Mouse (Mus musculus): ENCODE measurements around the gene Gm45140. TPM values are rescaled to one million over a fixed set of nuclear protein-coding genes. Genes with fewer than 3 reads are reported as not detected.
A peak's percentile ranks its signal among the peaks of the same experiment; 100 is the strongest.
"Not testable (repeated sequence)": the region's sequence is repeated elsewhere in the genome, so short reads cannot be mapped to it uniquely, and the experiment has no call there.

Gene Gm45140
- polyA plus RNA-seq, 1 experiment, result 1.8 TPM

GRCm38 (mm10) chr6:87778294-87779173, 57.1 kb downstream of the Gm45140 start:
- Histone ChIP-seq H3K27me3 (ENCODE audit: control insufficient read depth) (peaks cover 2% of the 10 kb centered on the region; the same call in 1 of the 2 replicates), H3K36me3 (ENCODE audit: control insufficient read depth) (peaks cover 41% of the 10 kb centered on the region), H3K9me3 (ENCODE audit: control insufficient read depth, low read length) (no peaks in the 10 kb centered on the region; the same call in 1 of the 2 replicates), H3K4me1 (ENCODE audit: control insufficient read depth) (peaks cover 63% of the 10 kb centered on the region), H3K4me3 (replicated peaks) (peak overlapping the region; percentile 66)
- TF ChIP-seq GATA1 (IDR thresholded peaks at IDR 0.05; ENCODE audit: low read length) (no peak), TAL1 (IDR thresholded peaks at IDR 0.05; ENCODE audit: low read length) (no peak)

GRCm38 (mm10) chr6:87777842-87778241, 57.8 kb downstream of the Gm45140 start, which contains the start of gene Gp9:
Gene Gp9, plus strand, starts transcription at chr6:87778072.
- Histone ChIP-seq H3K4me1 (ENCODE audit: control insufficient read depth) (peaks cover 60% of the 10 kb centered on the region), H3K27me3 (ENCODE audit: control insufficient read depth) (peaks cover 2% of the 10 kb centered on the region; the same call in 1 of the 2 replicates), H3K4me3 (replicated peaks) (peak within 1 kb of the TSS; percentile 66), H3K36me3 (ENCODE audit: control insufficient read depth) (peaks cover 41% of the 10 kb centered on the region), H3K9me3 (ENCODE audit: control insufficient read depth, low read length) (no peaks in the 10 kb centered on the region; the same call in 1 of the 2 replicates)
- TF ChIP-seq TAL1 (IDR thresholded peaks at IDR 0.05; ENCODE audit: low read length) (no peak), GATA1 (IDR thresholded peaks at IDR 0.05; ENCODE audit: low read length) (no peak)

- H3K9me3 ChIP-seq (ENCODE audit: control insufficient read depth, low read length), result no peaks in the 10 kb centered on the region; the same call in 1 of the 2 replicates
- peaks cover 41% of the 10 kb centered on the region for H3K36me3 ChIP-seq (ENCODE audit: control insufficient read depth)
- peak overlapping the region; percentile 66 for H3K4me3 ChIP-seq (replicated peaks)
- TF ChIP-seq GATA1 (IDR thresholded peaks at IDR 0.05; ENCODE audit: low read length), result no peak
- peaks cover 2% of the 10 kb centered on the region; the same call in 1 of the 2 replicates for H3K27me3 ChIP-seq (ENCODE audit: control insufficient read depth)
- H3K4me1 ChIP-seq (ENCODE audit: control insufficient read depth), result peaks cover 59% of the 10 kb centered on the region
Measured at GRCm38 (mm10) chr6:87776663-87777062, 58.9 kb downstream of the Gm45140 start.

GRCm38 (mm10) chr6:87775588-87776245, 59.9 kb downstream of the Gm45140 start:
- peak; percentile 97 for TF ChIP-seq GATA1 (IDR thresholded peaks at IDR 0.05; ENCODE audit: low read length)
- TF ChIP-seq TAL1 (IDR thresholded peaks at IDR 0.05; ENCODE audit: low read length), result peak; percentile 91
- Histone ChIP-seq H3K36me3 (ENCODE audit: control insufficient read depth) (peaks cover 38% of the 10 kb centered on the region), H3K4me1 (ENCODE audit: control insufficient read depth) (peaks cover 60% of the 10 kb centered on the region), H3K4me3 (replicated peaks) (peak overlapping the region; percentile 66), H3K9me3 (ENCODE audit: control insufficient read depth, low read length) (no peaks in the 10 kb centered on the region; the same call in 1 of the 2 replicates), H3K27me3 (ENCODE audit: control insufficient read depth) (peaks cover 2% of the 10 kb centered on the region; the same call in 1 of the 2 replicates)

GRCm38 (mm10) chr6:87774909-87775308, 60.7 kb downstream of the Gm45140 start:
- H3K4me1 ChIP-seq (ENCODE audit: control insufficient read depth), result peaks cover 56% of the 10 kb centered on the region
- no peak overlapping the region for H3K4me3 ChIP-seq (replicated peaks)
- no peaks in the 10 kb centered on the region; the same call in 1 of the 2 replicates for H3K9me3 ChIP-seq (ENCODE audit: control insufficient read depth, low read length)
- peaks cover 2% of the 10 kb centered on the region; the same call in 1 of the 2 replicates for H3K27me3 ChIP-seq (ENCODE audit: control insufficient read depth)
- TF ChIP-seq TAL1 (IDR thresholded peaks at IDR 0.05; ENCODE audit: low read length), result no peak
- no peak for TF ChIP-seq GATA1 (IDR thresholded peaks at IDR 0.05; ENCODE audit: low read length)
- peaks cover 33% of the 10 kb centered on the region for H3K36me3 ChIP-seq (ENCODE audit: control insufficient read depth)

- TF ChIP-seq GATA1 (IDR thresholded peaks at IDR 0.05; ENCODE audit: low read length), result no peak
- TF ChIP-seq TAL1 (IDR thresholded peaks at IDR 0.05; ENCODE audit: low read length), result no peak
Measured at GRCm38 (mm10) chr6:87774466-87774865, 61.1 kb downstream of the Gm45140 start.

GRCm38 (mm10) chr6:87770626-87771025, 65.0 kb downstream of the Gm45140 start:
- Histone ChIP-seq H3K4me1 (ENCODE audit: control insufficient read depth) (peaks cover 15% of the 10 kb centered on the region), H3K27me3 (ENCODE audit: control insufficient read depth) (peaks cover 2% of the 10 kb centered on the region; the same call in 1 of the 2 replicates), H3K36me3 (ENCODE audit: control insufficient read depth) (no peaks in the 10 kb centered on the region), H3K9me3 (ENCODE audit: control insufficient read depth, low read length) (no peaks in the 10 kb centered on the region; the same call in 1 of the 2 replicates), H3K4me3 (replicated peaks) (no peak overlapping the region)
- TF ChIP-seq TAL1 (IDR thresholded peaks at IDR 0.05; ENCODE audit: low read length), result no peak
- no peak for TF ChIP-seq GATA1 (IDR thresholded peaks at IDR 0.05; ENCODE audit: low read length)

More at GRCm38 (mm10) chr6:87774466-87774865, 61.1 kb downstream of the Gm45140 start:
- Histone ChIP-seq H3K9me3 (ENCODE audit: control insufficient read depth, low read length) (no peaks in the 10 kb centered on the region; the same call in 1 of the 2 replicates), H3K36me3 (ENCODE audit: control insufficient read depth) (peaks cover 30% of the 10 kb centered on the region), H3K27me3 (ENCODE audit: control insufficient read depth) (peaks cover 2% of the 10 kb centered on the region; the same call in 1 of the 2 replicates), H3K4me3 (replicated peaks) (no peak overlapping the region), H3K4me1 (ENCODE audit: control insufficient read depth) (peaks cover 53% of the 10 kb centered on the region)

GRCm38 (mm10) chr6:87764296-87764695, 71.3 kb downstream of the Gm45140 start:
- H3K36me3 ChIP-seq (ENCODE audit: control insufficient read depth); H3K27me3 ChIP-seq (ENCODE audit: control insufficient read depth); H3K4me3 ChIP-seq (replicated peaks); H3K9me3 ChIP-seq (ENCODE audit: control insufficient read depth, low read length): not testable (repeated sequence)
- H3K4me1 ChIP-seq (ENCODE audit: control insufficient read depth), result peaks cover 40% of the 10 kb centered on the region
